Mouse (Mus musculus): ENCODE measurements at regions not wholly inside any gene's neighbourhood (a gene's known extent, or its start where the extent isn't known, plus 50 kb on each side); places are given as distances from the start of the nearest gene placed in this dataset.

GRCm38 (mm10) chr13:34420341-34421156 lies 75.6 kb upstream of the Slc22a23 start:
- WGBS = 87% methylated on average over 8 of the region's 8 CpGs
- Histone ChIP-seq H3K4me1 (replicated peaks; ENCODE audit: control insufficient read depth, insufficient read depth, low read length) (no peaks in the 10 kb centered on the region), H3K4me3 (ENCODE audit: control insufficient read depth, insufficient read depth, low read length) (no peak overlapping the region), H3K36me3 (ENCODE audit: control insufficient read depth, insufficient read depth, low read length) (no peaks in the 10 kb centered on the region), H3K27ac (ENCODE audit: control insufficient read depth, insufficient read depth, low read length) (no peak overlapping the region), H3K27me3 (ENCODE audit: control insufficient read depth, insufficient read depth, low read length) (no peaks in the 10 kb centered on the region)
- no peak for DNase-seq
- TF ChIP-seq CTCF (IDR thresholded peaks at IDR 0.05; ENCODE audit: borderline replicate concordance, control insufficient read depth, extremely low read depth, insufficient read depth, low read length, poor library complexity) (no peak), POLR2A (IDR thresholded peaks at IDR 0.05; ENCODE audit: control insufficient read depth, extremely low read depth, insufficient read depth, low read length, poor library complexity) (no peak)

- no peaks in the 10 kb centered on the region for H3K27me3 ChIP-seq (ENCODE audit: control insufficient read depth, insufficient read depth, low read length)
- WGBS = 92% methylated on average over 3 of the region's 3 CpGs
- DNase-seq = no peak
- no peak overlapping the region for H3K4me3 ChIP-seq (ENCODE audit: control insufficient read depth, insufficient read depth, low read length)
- no peaks in the 10 kb centered on the region for H3K36me3 ChIP-seq (ENCODE audit: control insufficient read depth, insufficient read depth, low read length)
- H3K4me1 ChIP-seq (replicated peaks; ENCODE audit: control insufficient read depth, insufficient read depth, low read length) = no peaks in the 10 kb centered on the region
- TF ChIP-seq POLR2A (IDR thresholded peaks at IDR 0.05; ENCODE audit: control insufficient read depth, extremely low read depth, insufficient read depth, low read length, poor library complexity) = no peak
- no peak for TF ChIP-seq CTCF (IDR thresholded peaks at IDR 0.05; ENCODE audit: borderline replicate concordance, control insufficient read depth, extremely low read depth, insufficient read depth, low read length, poor library complexity)
- no peak overlapping the region for H3K27ac ChIP-seq (ENCODE audit: control insufficient read depth, insufficient read depth, low read length)
Measured at GRCm38 (mm10) chr13:34419061-34419460, 74.1 kb upstream of the Slc22a23 start.

DNA sequence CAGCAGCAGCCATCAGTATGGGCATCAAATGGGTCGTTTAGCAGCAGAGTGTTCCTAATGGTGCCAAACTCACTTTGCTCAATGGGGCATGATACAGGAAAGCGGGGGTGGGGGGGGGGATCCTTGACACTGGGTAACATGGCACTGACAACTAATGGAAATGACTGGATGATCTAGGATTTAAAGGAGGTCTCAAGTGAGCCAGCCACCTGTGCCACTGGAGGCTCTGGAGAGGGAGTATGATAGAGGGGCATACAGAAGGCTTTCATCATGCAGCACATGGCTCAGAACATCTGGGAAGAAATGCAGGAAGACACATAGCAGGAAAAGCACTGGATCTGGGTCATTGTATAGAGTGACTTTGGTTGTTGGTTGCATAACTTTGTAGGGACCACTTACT lies 71.6 kb upstream of the Slc22a23 start:
- no peaks in the 10 kb centered on the region for H3K4me1 ChIP-seq (replicated peaks; ENCODE audit: control insufficient read depth, insufficient read depth, low read length)
- H3K4me3 ChIP-seq (ENCODE audit: control insufficient read depth, insufficient read depth, low read length) = no peak overlapping the region
- H3K27ac ChIP-seq (ENCODE audit: control insufficient read depth, insufficient read depth, low read length) = no peak overlapping the region
- no peaks in the 10 kb centered on the region for H3K27me3 ChIP-seq (ENCODE audit: control insufficient read depth, insufficient read depth, low read length)
- TF ChIP-seq POLR2A (IDR thresholded peaks at IDR 0.05; ENCODE audit: control insufficient read depth, extremely low read depth, insufficient read depth, low read length, poor library complexity) (no peak), CTCF (IDR thresholded peaks at IDR 0.05; ENCODE audit: borderline replicate concordance, control insufficient read depth, extremely low read depth, insufficient read depth, low read length, poor library complexity) (no peak)
- DNase-seq = no peak
- no peaks in the 10 kb centered on the region for H3K36me3 ChIP-seq (ENCODE audit: control insufficient read depth, insufficient read depth, low read length)
- WGBS = 83% methylated on average over 2 of the region's 2 CpGs

GRCm38 (mm10) chr13:34414533-34414932 lies 69.6 kb upstream of the Slc22a23 start:
- WGBS = 95% methylated on average over 2 of the region's 2 CpGs
- H3K27ac ChIP-seq (ENCODE audit: control insufficient read depth, insufficient read depth, low read length) = no peak overlapping the region
- no peak overlapping the region for H3K4me3 ChIP-seq (ENCODE audit: control insufficient read depth, insufficient read depth, low read length)
- H3K27me3 ChIP-seq (ENCODE audit: control insufficient read depth, insufficient read depth, low read length) = no peaks in the 10 kb centered on the region
- DNase-seq = no peak
- TF ChIP-seq CTCF (IDR thresholded peaks at IDR 0.05; ENCODE audit: borderline replicate concordance, control insufficient read depth, extremely low read depth, insufficient read depth, low read length, poor library complexity) (no peak), POLR2A (IDR thresholded peaks at IDR 0.05; ENCODE audit: control insufficient read depth, extremely low read depth, insufficient read depth, low read length, poor library complexity) (no peak)
- H3K36me3 ChIP-seq (ENCODE audit: control insufficient read depth, insufficient read depth, low read length) = no peaks in the 10 kb centered on the region
- H3K4me1 ChIP-seq (replicated peaks; ENCODE audit: control insufficient read depth, insufficient read depth, low read length) = no peaks in the 10 kb centered on the region

GRCm38 (mm10) chr13:34408669-34409055 lies 63.7 kb upstream of the Slc22a23 start:
- no peak overlapping the region for H3K27ac ChIP-seq (ENCODE audit: control insufficient read depth, insufficient read depth, low read length)
- no peaks in the 10 kb centered on the region for H3K27me3 ChIP-seq (ENCODE audit: control insufficient read depth, insufficient read depth, low read length)
- WGBS = 83% methylated on average over 2 of the region's 2 CpGs
- no peak for TF ChIP-seq POLR2A (IDR thresholded peaks at IDR 0.05; ENCODE audit: control insufficient read depth, extremely low read depth, insufficient read depth, low read length, poor library complexity)
- TF ChIP-seq CTCF (IDR thresholded peaks at IDR 0.05; ENCODE audit: borderline replicate concordance, control insufficient read depth, extremely low read depth, insufficient read depth, low read length, poor library complexity) = no peak
- no peaks in the 10 kb centered on the region for H3K4me1 ChIP-seq (replicated peaks; ENCODE audit: control insufficient read depth, insufficient read depth, low read length)
- H3K4me3 ChIP-seq (ENCODE audit: control insufficient read depth, insufficient read depth, low read length) = no peak overlapping the region
- DNase-seq = no peak
- H3K36me3 ChIP-seq (ENCODE audit: control insufficient read depth, insufficient read depth, low read length) = no peaks in the 10 kb centered on the region

- Histone ChIP-seq H3K27me3 (ENCODE audit: control insufficient read depth, insufficient read depth, low read length) (no peaks in the 10 kb centered on the region), H3K4me1 (replicated peaks; ENCODE audit: control insufficient read depth, insufficient read depth, low read length) (no peaks in the 10 kb centered on the region), H3K4me3 (ENCODE audit: control insufficient read depth, insufficient read depth, low read length) (no peak overlapping the region), H3K27ac (ENCODE audit: control insufficient read depth, insufficient read depth, low read length) (no peak overlapping the region), H3K36me3 (ENCODE audit: control insufficient read depth, insufficient read depth, low read length) (no peaks in the 10 kb centered on the region)
- WGBS = 66% methylated on average over 4 of the region's 4 CpGs
- TF ChIP-seq CTCF (IDR thresholded peaks at IDR 0.05; ENCODE audit: borderline replicate concordance, control insufficient read depth, extremely low read depth, insufficient read depth, low read length, poor library complexity) = no peak
- no peak for TF ChIP-seq POLR2A (IDR thresholded peaks at IDR 0.05; ENCODE audit: control insufficient read depth, extremely low read depth, insufficient read depth, low read length, poor library complexity)
- no peak for DNase-seq
Measured at GRCm38 (mm10) chr13:34408007-34408668, 63.2 kb upstream of the Slc22a23 start.

All from thymus, adult 2 months (tissue).